Mouse (Mus musculus): ENCODE measurements around the gene Sh3bgrl.

The Sh3bgrl gene

GRCm38 (mm10) chrX:109131834-109132233 lies 36.7 kb downstream of the Sh3bgrl start:
- no peak for DNase-seq (ENCODE audit: low spot score in 2 of 2)

GRCm38 (mm10) chrX:109132463-109132862 lies 37.3 kb downstream of the Sh3bgrl start:
- DNase-seq (ENCODE audit: low spot score in 2 of 2): no peak

- no peak for DNase-seq (ENCODE audit: low spot score in 2 of 2)
Observed at GRCm38 (mm10) chrX:109133500-109133899, 38.3 kb downstream of the Sh3bgrl start.

- no peak for DNase-seq (ENCODE audit: low spot score in 2 of 2)
Observed at GRCm38 (mm10) chrX:109136306-109136705, 41.1 kb downstream of the Sh3bgrl start.

- DNase-seq (ENCODE audit: low spot score in 2 of 2): no peak
Observed at GRCm38 (mm10) chrX:109136820-109137219, 41.7 kb downstream of the Sh3bgrl start.

GRCm38 (mm10) chrX:109137295-109137694 lies 42.1 kb downstream of the Sh3bgrl start:
- DNase-seq (ENCODE audit: low spot score in 2 of 2): no peak

GRCm38 (mm10) chrX:109141337-109141870 lies 46.2 kb downstream of the Sh3bgrl start:
- DNase-seq (ENCODE audit: low spot score in 2 of 2): no peak

- no peak for DNase-seq (ENCODE audit: low spot score in 2 of 2)
Observed at GRCm38 (mm10) chrX:109142281-109142680, 47.1 kb downstream of the Sh3bgrl start.

- no peak for DNase-seq (ENCODE audit: low spot score in 2 of 2)
Observed at GRCm38 (mm10) chrX:109145779-109146178, 50.6 kb downstream of the Sh3bgrl start.

- no peak for DNase-seq (ENCODE audit: low spot score in 2 of 2)
Observed at GRCm38 (mm10) chrX:109147108-109147507, 51.9 kb downstream of the Sh3bgrl start.

GRCm38 (mm10) chrX:109151228-109151627 lies 56.1 kb downstream of the Sh3bgrl start:
- DNase-seq (ENCODE audit: low spot score in 2 of 2): no peak

GRCm38 (mm10) chrX:109160326-109160725 lies 65.2 kb downstream of the Sh3bgrl start:
- DNase-seq (ENCODE audit: low spot score in 2 of 2): no peak

GRCm38 (mm10) chrX:109160901-109161300 lies 65.7 kb downstream of the Sh3bgrl start:
- no peak for DNase-seq (ENCODE audit: low spot score in 2 of 2)

- no peak for DNase-seq (ENCODE audit: low spot score in 2 of 2)
Observed at GRCm38 (mm10) chrX:109175038-109175437, 79.9 kb downstream of the Sh3bgrl start.

- DNase-seq (ENCODE audit: low spot score in 2 of 2): no peak
Observed at GRCm38 (mm10) chrX:109175470-109175869, 80.3 kb downstream of the Sh3bgrl start.

- no peak for DNase-seq (ENCODE audit: low spot score in 2 of 2)
Observed at GRCm38 (mm10) chrX:109184706-109185478, 89.7 kb downstream of the Sh3bgrl start.

GRCm38 (mm10) chrX:109189607-109190006 lies 94.4 kb downstream of the Sh3bgrl start:
- DNase-seq (ENCODE audit: low spot score in 2 of 2): no peak

- peak in 1 of 2 experiments; percentile 15 for DNase-seq (ENCODE audit: low spot score in 2 of 2)
Observed at GRCm38 (mm10) chrX:109190969-109191368, 95.8 kb downstream of the Sh3bgrl start.

- DNase-seq (ENCODE audit: low spot score in 2 of 2): no peak
Observed at GRCm38 (mm10) chrX:109191436-109191835, 96.3 kb downstream of the Sh3bgrl start.

GRCm38 (mm10) chrX:109196468-109196867 lies 101.3 kb downstream of the Sh3bgrl start, which contains the start of gene Gm6377:
TSS of gene Gm6377 (plus strand) at chrX:109196756.
- DNase-seq (ENCODE audit: low spot score in 2 of 2): no peak

GRCm38 (mm10) chrX:109207843-109208242 lies 112.7 kb downstream of the Sh3bgrl start:
- no peak for DNase-seq (ENCODE audit: low spot score in 2 of 2)

GRCm38 (mm10) chrX:109228720-109229119 lies 133.6 kb downstream of the Sh3bgrl start:
- no peak for DNase-seq (ENCODE audit: low spot score in 2 of 2)

- no peak for DNase-seq (ENCODE audit: low spot score in 2 of 2)
Observed at GRCm38 (mm10) chrX:109235383-109236036, 140.3 kb downstream of the Sh3bgrl start.

All from spleen, postnatal 10 days (tissue).